Mouse (Mus musculus) B cell, adult 62 days (primary cell): ENCODE results near the gene Vmn2r10. TPM values are rescaled to one million over a fixed set of nuclear protein-coding genes. Genes with fewer than 3 reads are reported as not detected.

Experiments
- total RNA-seq: library from RNA; stranded (reverse); gene quantifications from 4 replicates; pipeline ENCODE4 v1.2.4, GENCODE M21; 2023

Gene Vmn2r10
- not detected in 4 replicates for total RNA-seq

GRCm38 (mm10) chr5:109006427-109006826, at the start of gene Vmn2r10:
Gene Vmn2r10, minus strand, starts transcription at chr5:109006527.

Other genes starting within 250 kb of the Vmn2r10 start
- gene Rnf212, start 231.5 kb downstream of the Vmn2r10 start, total RNA-seq = not detected in 4 replicates
- gene Tmed11, start 211.2 kb downstream of the Vmn2r10 start, total RNA-seq = not detected in 4 replicates
- gene Vmn2r8, start 197.7 kb downstream of the Vmn2r10 start, total RNA-seq = not detected in 4 replicates
- gene Vmn2r9, start 153.9 kb downstream of the Vmn2r10 start, total RNA-seq = not detected in 4 replicates
- not detected in 4 replicates for gene Vmn2r11, start 53.0 kb upstream of the Vmn2r10 start, total RNA-seq
- not detected in 4 replicates for gene Vmn2r12, start 91.4 kb upstream of the Vmn2r10 start, total RNA-seq
- not detected in 4 replicates for gene Vmn2r13, start 185.7 kb upstream of the Vmn2r10 start, total RNA-seq
- not detected in 4 replicates for gene Vmn2r14, start 218.2 kb upstream of the Vmn2r10 start, total RNA-seq